Mouse (Mus musculus) limb, embryonic 15.5 days (tissue): ENCODE results near the gene Kif13a. TPM values are rescaled to one million over a fixed set of nuclear protein-coding genes. Genes with fewer than 3 reads are reported as not detected.

ENCODE experiments used
- ATAC-seq: fragments of 200-750 bp; cut with Nextera tagmentation; 2 replicates; pipeline ENCODE4 v1.8.0; 2017; ENCODE audit warnings: low read depth, moderate TSS enrichment; ENCODE audit not compliant: insufficient number of reproducible peaks, low FRiP score, low TSS enrichment
- H3K27ac ChIP-seq: fragments of 300-500 bp; sonication (generic); 2 replicates; pipeline ENCODE4 v1.5.1; 2015; ENCODE audit warnings: moderate library complexity, mild to moderate bottlenecking, inconsistent platforms
- H3K27me3 ChIP-seq: fragments of 300-500 bp; sonication (generic); 2 replicates; pipeline ENCODE4 v1.6.1; 2015; ENCODE audit warnings: inconsistent platforms
- H3K36me3 ChIP-seq: fragments of 300-500 bp; sonication (generic); 2 replicates; pipeline ENCODE4 v1.6.1; 2015; ENCODE audit warnings: inconsistent platforms
- H3K4me1 ChIP-seq: fragments of 300-500 bp; sonication (generic); 2 replicates; pipeline ENCODE4 v1.6.1; 2015; ENCODE audit warnings: inconsistent platforms
- H3K4me2 ChIP-seq: fragments of 300-500 bp; sonication (generic); 2 replicates; pipeline ENCODE4 v1.6.1; 2015; ENCODE audit warnings: mild to moderate bottlenecking, inconsistent platforms
- H3K4me3 ChIP-seq: fragments of 300-500 bp; sonication (generic); 2 replicates; pipeline ENCODE4 v1.5.1; 2015; ENCODE audit warnings: mild to moderate bottlenecking, inconsistent platforms
- H3K9ac ChIP-seq: fragments of 300-500 bp; sonication (generic); 2 replicates; pipeline ENCODE4 v1.6.1; 2015; ENCODE audit warnings: inconsistent platforms
- H3K9me3 ChIP-seq: fragments of 300-500 bp; sonication (generic); 2 replicates; pipeline ENCODE4 v1.6.1; 2016; ENCODE audit warnings: inconsistent platforms
- WGBS: fragments of 180-500 bp; shearing (Covaris S2); methylation state at CpG from one replicate; pipeline ENCODE4 v1.1.7; 2015; 5-methylcytosine and 5-hydroxymethylcytosine counted together
- polyA plus RNA-seq: library from polyadenylated mRNA; unstranded; fragments of >200 nt; fragmentation: Nextera tagmentation; extraction: Ambion mirVana; gene quantifications from 2 replicates; pipeline ENCODE4 v1.2.1, GENCODE M21; 2015

The Kif13a gene
- polyA plus RNA-seq, 1 experiment from 2014 or later: 23.7 TPM

DNA sequence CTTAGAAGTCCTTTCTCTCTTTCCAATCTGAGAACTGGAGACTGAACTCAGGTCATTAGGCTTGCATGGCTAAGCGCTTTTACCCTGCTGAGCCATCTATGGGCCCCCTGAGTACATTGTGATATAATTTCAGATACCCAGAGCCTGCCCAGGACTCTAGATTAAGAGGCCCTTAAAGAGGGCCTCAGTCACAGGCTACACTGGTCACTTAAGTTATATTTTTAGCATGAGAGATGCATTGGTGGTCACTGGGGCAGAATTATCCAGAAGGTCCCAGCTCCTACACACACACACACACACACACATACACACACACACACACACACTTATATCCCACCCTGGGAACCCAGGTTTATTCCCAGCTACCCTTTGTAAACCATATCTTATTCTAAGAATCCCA is 133.3 kb downstream of the Kif13a start:
- H3K36me3 ChIP-seq: peaks cover 47% of the 10 kb centered on the region

DNA sequence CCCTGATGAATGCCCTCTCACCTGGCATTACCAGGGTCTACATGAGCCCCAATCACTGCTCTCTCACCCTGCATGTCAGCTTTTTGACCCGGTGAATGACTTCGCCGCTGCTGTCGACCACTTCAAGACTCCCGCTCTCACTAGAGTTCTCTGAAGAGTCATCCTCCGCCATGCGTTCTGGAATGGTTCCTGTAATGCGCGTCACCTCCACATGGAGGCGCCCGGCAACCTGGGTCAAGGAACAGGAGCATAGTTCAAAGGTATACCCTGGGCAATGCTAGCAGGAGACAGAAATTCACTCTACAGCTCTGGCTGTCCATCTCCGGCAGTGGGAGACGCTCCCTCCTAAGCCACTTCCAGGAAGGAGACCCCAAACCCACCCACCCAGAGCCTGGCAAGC is 135.8 kb downstream of the Kif13a start:
- no peak for ATAC-seq
- Histone ChIP-seq H3K9ac (no peak overlapping the region), H3K4me1 (no peaks in the 10 kb centered on the region), H3K4me2 (no peak overlapping the region), H3K9me3 (no peaks in the 10 kb centered on the region), H3K4me3 (no peak overlapping the region), H3K27me3 (no peaks in the 10 kb centered on the region), H3K36me3 (peaks cover 48% of the 10 kb centered on the region), H3K27ac (no peak overlapping the region)
- WGBS: 81% methylated on average over 13 of the region's 13 CpGs

More for the DNA sequence above, 133.3 kb downstream of the Kif13a start:
- Histone ChIP-seq H3K27ac (no peak overlapping the region), H3K4me1 (no peaks in the 10 kb centered on the region), H3K27me3 (no peaks in the 10 kb centered on the region), H3K9me3 (no peaks in the 10 kb centered on the region), H3K9ac (no peak overlapping the region), H3K4me3 (no peak overlapping the region), H3K4me2 (no peak overlapping the region)
- no peak for ATAC-seq
- 100% methylated on average over 1 of the region's 1 CpGs for WGBS

DNA sequence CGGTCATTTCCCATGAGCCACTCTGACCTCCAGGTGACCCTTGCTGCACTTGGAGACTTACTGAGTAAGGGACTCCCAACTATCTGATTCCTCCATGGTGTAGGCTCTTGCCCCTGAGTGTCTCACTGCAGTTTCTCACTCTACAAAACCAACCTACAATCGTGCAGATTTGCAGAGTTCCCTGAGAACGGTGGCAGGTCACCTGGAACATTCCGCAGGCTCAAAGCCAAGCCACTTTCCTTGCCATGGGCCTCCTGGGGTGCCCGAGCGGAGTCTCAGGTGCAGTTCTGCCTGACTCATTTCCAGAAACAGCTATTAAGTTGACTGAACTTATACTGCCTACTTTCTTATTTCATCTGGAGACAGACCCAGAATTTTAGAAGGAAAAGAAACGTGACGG is 141.2 kb downstream of the Kif13a start:
- Histone ChIP-seq H3K4me1 (no peaks in the 10 kb centered on the region), H3K27me3 (no peaks in the 10 kb centered on the region), H3K36me3 (peaks cover 53% of the 10 kb centered on the region), H3K9ac (no peak overlapping the region), H3K9me3 (no peaks in the 10 kb centered on the region), H3K4me3 (no peak overlapping the region), H3K4me2 (no peak overlapping the region), H3K27ac (no peak overlapping the region)
- 55% methylated on average over 8 of the region's 8 CpGs for WGBS
- no peak for ATAC-seq

DNA sequence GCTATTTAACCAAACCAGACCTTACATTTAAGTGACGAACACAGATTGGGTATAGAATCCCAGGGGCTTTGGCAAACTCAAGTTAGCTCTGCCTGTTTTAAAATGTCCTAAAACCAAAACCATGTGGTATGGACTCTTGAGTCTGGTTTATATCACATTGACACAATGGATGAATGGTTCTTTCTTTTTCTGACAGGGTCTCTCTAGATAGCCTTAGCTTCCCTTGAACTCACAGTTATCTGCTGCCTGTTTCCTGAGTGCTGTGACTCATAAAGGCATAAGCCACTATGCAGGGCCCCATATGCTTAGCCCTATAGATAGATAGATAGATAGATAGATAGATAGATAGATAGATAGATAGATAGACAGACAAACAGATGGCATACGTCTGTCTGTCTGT is 142.8 kb downstream of the Kif13a start:
- ATAC-seq: no peak
- H3K4me1 ChIP-seq: no peaks in the 10 kb centered on the region
- H3K4me3 ChIP-seq: no peak overlapping the region
- WGBS: 83% methylated on average over 2 of the region's 2 CpGs
- H3K4me2 ChIP-seq: no peak overlapping the region
- H3K9ac ChIP-seq: no peak overlapping the region
- no peaks in the 10 kb centered on the region for H3K9me3 ChIP-seq
- H3K36me3 ChIP-seq: peaks cover 50% of the 10 kb centered on the region
- no peak overlapping the region for H3K27ac ChIP-seq
- no peaks in the 10 kb centered on the region for H3K27me3 ChIP-seq

DNA sequence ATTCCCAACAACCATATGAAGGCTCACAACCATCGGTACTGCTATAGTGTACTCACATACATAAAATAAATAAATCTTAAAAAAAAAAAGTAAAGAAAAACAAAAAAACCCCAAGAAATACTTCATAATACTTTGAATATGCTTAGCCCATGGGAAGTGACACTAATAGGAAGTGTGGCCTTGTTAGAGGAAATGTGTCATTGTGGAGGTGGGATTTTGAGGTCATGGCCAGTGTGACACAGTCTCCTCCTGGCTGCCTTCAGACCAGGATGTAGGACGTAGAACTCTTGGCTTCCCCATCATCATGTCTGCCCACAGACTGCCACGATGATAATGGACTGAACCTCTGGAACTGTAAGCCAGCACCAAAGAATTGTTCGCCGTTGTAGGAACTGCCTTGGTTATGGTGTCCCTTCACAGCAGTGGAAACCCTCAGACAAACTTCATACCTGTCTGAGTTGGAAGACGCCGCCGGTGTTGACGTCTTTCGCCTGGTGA is 143.6 kb downstream of the Kif13a start:
- H3K36me3 ChIP-seq: peaks cover 48% of the 10 kb centered on the region
- no peak for ATAC-seq
- no peak overlapping the region for H3K4me2 ChIP-seq
- H3K9ac ChIP-seq: no peak overlapping the region
- no peaks in the 10 kb centered on the region for H3K9me3 ChIP-seq
- no peaks in the 10 kb centered on the region for H3K4me1 ChIP-seq
- H3K27me3 ChIP-seq: no peaks in the 10 kb centered on the region
- no peak overlapping the region for H3K4me3 ChIP-seq
- 97% methylated on average over 10 of the region's 10 CpGs for WGBS
- H3K27ac ChIP-seq: no peak overlapping the region

DNA sequence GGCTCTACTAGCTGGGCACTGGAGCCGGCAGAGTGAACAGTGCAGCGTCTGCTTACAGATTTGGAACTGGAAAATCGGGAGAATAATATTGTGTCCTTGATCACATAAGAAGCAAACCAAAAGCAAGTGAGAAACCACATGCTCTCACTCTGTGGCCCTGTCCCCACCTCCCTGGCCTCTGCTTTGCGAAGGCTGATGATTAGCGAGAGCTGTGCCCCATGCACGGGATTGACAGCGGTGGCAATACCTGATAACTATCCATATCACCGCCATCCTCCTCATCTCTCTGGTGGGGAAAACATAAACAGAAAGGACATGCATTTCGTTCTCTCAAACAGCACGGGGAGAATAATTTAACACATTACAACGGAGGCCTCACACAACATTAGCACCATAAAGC is 149.3 kb downstream of the Kif13a start:
- ATAC-seq: no peak
- Histone ChIP-seq H3K4me3 (no peak overlapping the region), H3K27ac (no peak overlapping the region), H3K27me3 (no peaks in the 10 kb centered on the region), H3K4me1 (no peaks in the 10 kb centered on the region), H3K36me3 (peaks cover 42% of the 10 kb centered on the region), H3K4me2 (no peak overlapping the region), H3K9ac (no peak overlapping the region), H3K9me3 (no peaks in the 10 kb centered on the region)
- 78% methylated on average over 11 of the region's 11 CpGs for WGBS

DNA sequence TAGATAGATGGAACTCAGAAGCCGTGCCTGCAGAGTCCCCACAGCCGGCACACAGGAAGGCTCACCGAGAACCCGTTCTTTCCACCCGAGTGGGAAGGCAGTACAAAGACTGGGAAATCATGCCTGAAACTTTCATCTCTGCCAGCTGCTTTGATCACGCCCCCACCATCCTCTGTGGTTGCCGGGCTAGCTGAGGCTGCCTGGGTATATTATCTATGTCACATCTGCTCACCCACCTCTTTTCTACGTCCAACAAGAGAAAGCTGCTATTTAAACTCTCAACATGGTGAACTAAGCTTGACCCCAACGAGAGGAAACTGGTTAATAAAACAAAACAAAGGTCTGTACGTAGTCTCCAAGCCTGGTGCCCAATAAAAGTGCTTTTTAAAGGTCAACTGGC is 149.8 kb downstream of the Kif13a start:
- no peak for ATAC-seq
- 47% methylated on average over 10 of the region's 10 CpGs for WGBS
- H3K4me3 ChIP-seq: no peak overlapping the region
- H3K27me3 ChIP-seq: no peaks in the 10 kb centered on the region
- no peaks in the 10 kb centered on the region for H3K4me1 ChIP-seq
- peaks cover 42% of the 10 kb centered on the region for H3K36me3 ChIP-seq
- no peak overlapping the region for H3K4me2 ChIP-seq
- no peak overlapping the region for H3K9ac ChIP-seq
- no peaks in the 10 kb centered on the region for H3K9me3 ChIP-seq
- no peak overlapping the region for H3K27ac ChIP-seq

DNA sequence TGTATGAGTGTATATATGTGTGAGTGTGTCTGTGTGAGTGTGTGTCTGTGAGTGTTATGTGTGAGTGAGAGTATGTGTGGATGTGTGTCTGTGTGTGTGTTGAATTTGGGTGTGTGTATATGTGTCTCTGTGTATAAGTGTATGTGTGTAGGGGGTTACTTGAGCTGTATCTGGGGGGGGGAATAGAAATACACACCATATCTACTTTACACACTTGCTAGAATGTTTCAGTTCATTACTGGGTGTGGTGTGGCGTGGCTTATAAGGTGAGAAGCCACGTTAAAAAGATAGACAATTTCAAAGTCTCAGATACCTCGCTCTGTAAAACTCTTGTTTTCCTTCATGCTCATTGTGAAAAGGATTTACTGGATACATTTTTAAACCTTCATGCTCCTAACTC is 152.2 kb downstream of the Kif13a start:
- Histone ChIP-seq H3K4me1 (no peaks in the 10 kb centered on the region), H3K4me3 (no peak overlapping the region), H3K9me3 (no peaks in the 10 kb centered on the region), H3K9ac (no peak overlapping the region), H3K27ac (no peak overlapping the region), H3K27me3 (no peaks in the 10 kb centered on the region), H3K36me3 (peaks cover 46% of the 10 kb centered on the region), H3K4me2 (no peak overlapping the region)
- 89% methylated on average over 3 of the region's 3 CpGs for WGBS
- no peak for ATAC-seq

DNA sequence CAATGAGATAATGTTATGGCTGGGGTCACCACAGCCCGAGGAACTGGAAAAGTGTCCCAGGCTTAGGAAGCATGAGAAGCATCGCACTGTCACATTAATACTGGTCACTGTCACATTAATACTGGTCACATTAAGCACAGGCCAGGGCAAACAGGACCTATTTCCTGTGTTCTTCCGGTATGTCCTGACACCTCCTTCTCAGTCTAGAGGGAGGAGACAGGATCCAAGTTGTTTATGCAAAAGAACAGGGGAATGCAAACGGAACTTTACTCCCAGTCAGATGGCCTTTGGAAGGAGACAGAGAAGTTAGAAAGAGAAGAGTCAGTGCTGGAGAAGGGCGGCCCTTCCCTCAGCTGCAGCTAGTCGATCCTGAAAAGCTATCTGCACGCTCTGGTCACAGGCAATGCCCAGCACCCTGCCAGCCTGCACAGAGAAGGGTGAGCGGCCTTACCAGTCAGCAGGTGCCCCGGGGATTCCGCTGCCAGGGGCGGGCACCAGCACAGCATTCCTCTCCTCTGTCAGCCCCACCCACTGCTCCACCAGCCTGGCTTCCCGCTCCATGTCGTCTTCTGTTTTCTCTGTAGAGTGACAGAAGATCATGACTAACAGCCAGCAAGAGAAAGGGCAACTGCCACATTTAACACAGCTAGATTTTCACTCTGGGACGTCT is 152.9 kb downstream of the Kif13a start:
- Histone ChIP-seq H3K4me3 (no peak overlapping the region), H3K4me1 (no peaks in the 10 kb centered on the region), H3K4me2 (no peak overlapping the region), H3K27me3 (no peaks in the 10 kb centered on the region), H3K27ac (no peak overlapping the region), H3K36me3 (peaks cover 50% of the 10 kb centered on the region), H3K9ac (no peak overlapping the region), H3K9me3 (no peaks in the 10 kb centered on the region)
- ATAC-seq: no peak
- 72% methylated on average over 14 of the region's 14 CpGs for WGBS

DNA sequence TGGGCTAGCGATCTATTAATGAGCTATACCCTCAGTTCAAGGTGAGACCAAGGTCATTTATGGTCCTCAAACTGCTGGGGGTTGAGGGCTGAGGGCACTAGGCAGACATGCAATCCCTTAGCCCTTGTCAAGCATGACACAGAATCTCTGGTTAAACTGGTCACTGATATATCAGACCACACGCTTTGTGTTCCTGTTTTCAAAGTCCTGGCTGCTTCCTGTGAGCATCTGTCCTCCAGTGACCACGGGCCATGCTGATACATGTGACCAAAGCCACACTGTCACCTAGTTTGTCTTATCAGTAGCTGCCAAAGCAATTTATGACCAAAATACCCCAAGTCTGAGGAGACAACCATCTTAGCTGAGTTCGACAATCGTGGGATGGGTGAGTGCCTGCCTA is 154.7 kb downstream of the Kif13a start:
- Histone ChIP-seq H3K36me3 (peaks cover 65% of the 10 kb centered on the region), H3K9ac (no peak overlapping the region), H3K4me1 (no peaks in the 10 kb centered on the region), H3K4me3 (no peak overlapping the region), H3K4me2 (no peak overlapping the region), H3K27ac (no peak overlapping the region), H3K9me3 (no peaks in the 10 kb centered on the region), H3K27me3 (no peaks in the 10 kb centered on the region)
- no peak for ATAC-seq
- WGBS: 86% methylated on average over 5 of the region's 5 CpGs

DNA sequence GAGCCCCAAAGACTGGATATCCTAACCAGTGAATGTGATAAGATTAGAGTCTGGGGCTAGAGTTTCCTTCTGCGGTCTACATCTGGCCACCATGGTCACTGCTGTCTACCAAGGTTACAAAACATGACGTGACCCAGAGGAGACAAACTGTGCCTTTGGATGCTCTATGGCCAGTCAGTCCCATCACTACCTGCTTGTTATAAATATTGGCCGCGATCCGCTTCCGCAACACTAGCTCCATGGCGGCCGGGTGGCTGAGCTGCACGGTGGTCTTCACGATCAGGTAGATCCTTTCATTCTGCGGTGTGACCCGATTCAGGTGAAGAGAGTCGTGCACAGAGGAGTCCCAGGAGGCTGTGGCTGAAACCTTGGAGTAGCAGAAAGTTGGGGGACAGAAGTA is 157.1 kb downstream of the Kif13a start:
- H3K9me3 ChIP-seq: no peaks in the 10 kb centered on the region
- no peaks in the 10 kb centered on the region for H3K4me1 ChIP-seq
- no peak for ATAC-seq
- no peak overlapping the region for H3K27ac ChIP-seq
- no peak overlapping the region for H3K9ac ChIP-seq
- WGBS: 95% methylated on average over 13 of the region's 13 CpGs
- H3K4me3 ChIP-seq: no peak overlapping the region
- H3K4me2 ChIP-seq: no peak overlapping the region
- H3K36me3 ChIP-seq: peaks cover 76% of the 10 kb centered on the region
- H3K27me3 ChIP-seq: no peaks in the 10 kb centered on the region

DNA sequence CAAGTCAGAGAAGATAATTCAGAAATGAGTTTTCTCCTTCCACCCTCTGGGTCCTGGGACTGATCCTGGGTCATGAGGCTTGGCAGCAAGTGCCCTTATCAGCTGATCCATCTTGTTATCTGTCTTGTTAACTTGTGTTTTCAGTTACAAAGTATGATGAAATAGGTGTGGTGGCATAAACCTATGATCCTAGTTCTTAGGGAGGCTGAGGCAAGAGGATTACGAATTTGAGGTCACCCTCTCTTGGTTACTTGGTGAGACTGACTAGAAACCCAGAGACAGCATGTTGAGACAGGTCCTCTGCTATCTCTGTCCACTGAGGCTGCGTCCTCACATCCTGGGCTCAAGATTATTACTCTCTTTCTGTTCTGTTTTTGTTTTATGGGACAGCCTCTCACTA is 164.3 kb downstream of the Kif13a start:
- ATAC-seq: no peak
- WGBS: 89% methylated on average over 2 of the region's 2 CpGs
- H3K36me3 ChIP-seq: peaks cover 68% of the 10 kb centered on the region
- no peak overlapping the region for H3K9ac ChIP-seq
- H3K4me2 ChIP-seq: no peak overlapping the region
- no peaks in the 10 kb centered on the region for H3K27me3 ChIP-seq
- no peak overlapping the region for H3K4me3 ChIP-seq
- no peaks in the 10 kb centered on the region for H3K4me1 ChIP-seq
- H3K9me3 ChIP-seq: no peaks in the 10 kb centered on the region
- no peak overlapping the region for H3K27ac ChIP-seq

DNA sequence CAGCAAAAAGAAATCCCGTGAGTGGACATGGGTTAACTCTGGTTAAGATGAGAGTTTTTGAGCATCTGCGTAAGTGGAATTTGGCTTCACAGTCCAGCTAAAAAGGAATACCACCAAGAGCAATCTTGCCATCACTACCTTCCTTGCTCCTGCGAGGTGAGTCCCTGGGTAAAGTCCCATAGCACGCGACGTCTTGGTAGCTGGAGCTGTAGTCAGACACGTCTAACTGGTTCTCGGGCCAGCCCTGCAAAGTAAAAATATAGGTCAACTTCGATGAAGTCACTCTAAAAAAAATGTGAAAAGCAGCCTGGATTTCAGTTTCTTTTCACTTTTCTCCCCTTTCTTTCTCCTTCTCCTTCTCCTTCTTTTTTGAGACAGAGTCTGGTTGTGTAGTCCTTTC is 166.5 kb downstream of the Kif13a start:
- Histone ChIP-seq H3K4me2 (no peak overlapping the region), H3K4me3 (no peak overlapping the region), H3K9ac (no peak overlapping the region), H3K27me3 (no peaks in the 10 kb centered on the region), H3K27ac (no peak overlapping the region), H3K4me1 (no peaks in the 10 kb centered on the region), H3K36me3 (peaks cover 72% of the 10 kb centered on the region), H3K9me3 (no peaks in the 10 kb centered on the region)
- 77% methylated on average over 9 of the region's 9 CpGs for WGBS
- ATAC-seq: no peak
